Mouse (Mus musculus): Measurements from ENCODE around the gene 4930432M17Rik.

4930432M17Rik gene

DNA sequence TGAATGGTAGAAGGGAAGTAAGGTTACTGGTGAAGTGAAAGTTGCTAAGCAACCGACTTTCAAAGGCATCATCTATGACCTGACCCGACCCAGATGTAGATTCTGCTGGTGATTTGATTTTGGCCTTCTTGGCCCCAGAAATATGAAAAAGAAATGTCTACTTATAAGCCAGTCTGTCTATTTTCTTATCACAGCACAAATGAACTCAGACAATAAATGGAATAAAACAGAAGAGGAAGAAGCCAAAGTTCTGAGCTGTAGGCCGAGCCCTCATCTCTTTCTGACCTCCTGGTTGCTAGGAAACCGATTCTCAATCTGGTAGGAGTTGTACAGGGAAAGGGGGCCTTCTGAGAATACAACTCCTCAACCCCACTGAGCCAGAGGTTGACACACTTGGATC, at the start of gene 4930432M17Rik:
Gene 4930432M17Rik (plus strand): TSS at position 301 of the 400 bp plus-strand sequence.
- DNase-seq (ENCODE audit: low read depth, low spot score): no peak

DNA sequence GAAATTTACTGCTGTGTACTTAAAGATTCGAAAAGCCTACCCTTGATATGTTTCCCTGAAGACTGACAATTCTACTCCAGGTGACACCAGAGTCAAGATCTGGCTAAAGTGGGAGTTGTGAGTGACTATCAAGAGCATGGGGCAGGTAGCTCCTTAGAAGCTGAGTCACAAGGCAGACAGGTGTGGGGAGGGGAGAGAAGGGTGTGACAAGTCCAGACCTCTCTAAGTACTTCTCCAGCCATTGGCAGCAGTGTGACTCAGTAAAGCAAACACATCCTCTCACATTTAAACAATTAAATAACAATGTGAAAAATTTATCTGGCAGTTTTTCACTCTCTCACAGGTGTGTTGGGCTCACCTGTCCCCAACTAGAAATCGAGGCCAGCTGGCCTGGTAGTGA, 44.9 kb upstream of the 4930432M17Rik start:
- DNase-seq (ENCODE audit: low read depth, low spot score): no peak

DNA sequence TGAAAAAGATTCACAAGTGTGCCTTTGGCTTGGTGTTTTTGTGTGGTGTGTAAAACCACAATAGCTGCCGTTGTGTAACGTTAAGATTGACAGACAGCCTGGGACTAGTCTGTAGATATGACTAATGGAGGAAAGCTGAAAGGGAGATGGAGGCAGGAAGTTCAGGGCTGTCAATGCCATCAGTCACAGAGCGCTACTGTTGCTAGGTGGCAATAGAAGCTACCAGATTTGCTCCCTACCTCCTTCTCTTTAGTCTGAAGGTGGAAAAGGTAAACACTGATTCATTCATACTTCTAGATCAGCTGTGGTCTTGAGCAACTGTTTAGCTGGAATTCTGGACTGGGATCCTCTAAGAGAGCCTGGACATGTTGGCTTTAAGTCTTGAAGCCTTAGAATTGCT, 44.3 kb upstream of the 4930432M17Rik start:
- no peak for DNase-seq (ENCODE audit: low read depth, low spot score)

DNA sequence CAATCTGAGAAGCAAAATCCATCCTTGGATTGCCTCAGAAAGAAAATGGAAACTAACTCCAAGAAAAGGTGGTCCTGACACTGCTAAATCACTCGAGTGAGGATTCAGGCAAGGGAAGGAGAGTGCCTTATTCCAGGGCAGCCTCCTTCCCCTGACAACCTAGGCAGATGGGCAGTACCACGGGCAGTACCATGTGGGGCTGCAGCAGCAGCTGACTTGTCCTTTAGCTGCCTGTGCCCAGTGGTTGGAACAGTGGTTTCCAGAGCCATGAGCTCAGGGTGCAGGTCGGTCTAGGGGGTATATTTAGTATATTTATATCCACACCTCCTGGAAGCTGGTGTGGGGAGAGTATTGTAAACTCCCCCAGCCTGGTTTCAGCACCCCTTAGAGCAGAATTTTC, 42.3 kb upstream of the 4930432M17Rik start:
- DNase-seq (ENCODE audit: low read depth, low spot score): no peak

DNA sequence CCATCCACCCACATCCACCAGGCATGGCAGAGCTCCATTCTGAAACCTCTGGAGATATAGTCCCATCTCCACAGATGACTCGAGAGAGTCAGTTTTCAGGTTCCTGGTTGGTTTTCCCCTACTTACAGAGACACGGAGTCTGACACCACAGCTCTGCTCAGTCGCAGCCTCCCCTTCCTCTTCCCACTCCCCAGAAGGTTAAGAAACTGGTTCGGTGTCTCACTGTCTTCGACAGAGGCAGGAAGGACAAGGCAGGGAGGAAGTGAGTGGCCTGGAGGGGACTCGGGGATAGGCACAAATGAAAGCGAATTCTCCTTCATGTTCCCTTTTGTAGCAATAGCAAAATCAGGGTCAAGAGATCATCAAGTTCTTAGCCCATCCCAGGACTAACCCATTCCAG, 39.9 kb upstream of the 4930432M17Rik start:
- DNase-seq (ENCODE audit: low read depth, low spot score): no peak

DNA sequence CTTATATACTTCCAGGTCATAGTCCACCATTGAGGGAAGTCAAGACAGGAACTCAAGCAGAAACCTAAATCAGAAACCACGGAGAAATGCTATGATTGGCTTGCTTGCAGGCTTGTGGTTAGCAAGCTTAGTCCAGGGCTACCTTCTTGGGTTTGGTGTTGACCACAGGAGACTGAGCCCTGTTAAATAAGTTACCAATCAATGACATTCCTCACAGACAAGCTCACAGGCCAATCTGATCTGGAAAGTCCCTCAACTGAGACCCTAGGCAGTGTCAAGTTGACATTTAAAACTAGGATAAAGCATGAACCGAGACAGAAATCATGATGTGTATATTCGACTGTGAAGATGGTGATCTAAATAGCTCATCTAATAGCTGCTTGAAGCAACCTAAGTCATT, 35.6 kb upstream of the 4930432M17Rik start:
- no peak for DNase-seq (ENCODE audit: low read depth, low spot score)

DNA sequence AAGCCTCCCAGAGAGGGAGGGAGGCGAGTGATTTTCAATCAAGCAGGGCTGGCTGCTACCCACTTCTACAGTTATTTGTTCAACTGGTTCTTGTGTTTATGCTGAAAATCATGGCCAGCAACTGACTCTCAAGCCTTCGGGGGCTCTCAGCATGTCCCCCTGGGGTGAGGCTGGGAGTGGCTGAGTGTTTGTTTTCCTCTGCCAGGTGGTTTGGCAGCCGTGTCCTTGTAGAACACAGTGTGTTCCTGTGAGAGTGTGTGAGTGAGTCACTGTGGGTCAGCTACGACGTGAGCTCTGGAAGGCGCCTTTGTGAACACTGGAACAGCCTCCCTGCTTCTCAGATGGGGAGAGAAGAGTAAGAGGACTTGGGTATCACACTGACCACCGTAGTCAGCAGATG, 35.1 kb upstream of the 4930432M17Rik start:
- no peak for DNase-seq (ENCODE audit: low read depth, low spot score)

DNA sequence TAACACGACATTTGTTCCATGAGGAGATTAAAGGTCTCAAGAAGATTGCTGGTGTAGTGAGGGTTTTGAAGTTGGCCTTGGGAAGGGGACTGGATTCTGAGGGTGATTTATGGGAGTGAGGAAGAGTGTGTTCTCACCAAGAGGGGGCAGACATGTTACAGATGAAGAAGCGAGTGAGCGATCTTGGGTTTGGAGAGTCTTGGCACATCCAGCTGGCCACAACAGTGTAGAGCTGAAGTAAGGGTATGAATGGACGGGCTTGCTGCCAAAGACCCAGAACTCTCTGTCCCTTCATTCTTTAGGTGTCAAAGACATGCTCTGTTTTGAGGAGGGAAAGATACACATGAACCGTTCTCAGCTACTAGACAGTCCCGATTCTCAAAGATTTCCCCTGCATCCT, 34.2 kb upstream of the 4930432M17Rik start:
- DNase-seq (ENCODE audit: low read depth, low spot score): no peak

DNA sequence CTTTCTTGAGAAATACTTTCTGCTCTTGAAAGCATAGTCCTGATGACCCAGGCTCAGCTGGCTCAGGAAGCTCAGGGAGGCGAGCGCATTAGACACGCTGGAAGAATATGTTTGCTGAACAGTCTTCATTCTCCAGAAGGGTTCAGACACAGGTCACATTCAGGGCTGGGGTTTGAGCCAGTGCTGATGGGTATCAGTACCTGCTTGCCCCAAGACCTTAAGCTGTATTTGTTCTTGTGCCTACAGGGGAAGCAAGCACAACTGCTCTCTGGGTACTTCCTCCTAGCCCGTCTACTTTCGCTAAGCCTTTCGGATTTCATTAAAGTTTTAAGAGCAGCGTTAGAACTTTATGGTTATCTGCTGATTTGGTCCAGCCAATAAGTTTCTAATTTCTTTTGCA, 33.8 kb upstream of the 4930432M17Rik start:
- no peak for DNase-seq (ENCODE audit: low read depth, low spot score)

DNA sequence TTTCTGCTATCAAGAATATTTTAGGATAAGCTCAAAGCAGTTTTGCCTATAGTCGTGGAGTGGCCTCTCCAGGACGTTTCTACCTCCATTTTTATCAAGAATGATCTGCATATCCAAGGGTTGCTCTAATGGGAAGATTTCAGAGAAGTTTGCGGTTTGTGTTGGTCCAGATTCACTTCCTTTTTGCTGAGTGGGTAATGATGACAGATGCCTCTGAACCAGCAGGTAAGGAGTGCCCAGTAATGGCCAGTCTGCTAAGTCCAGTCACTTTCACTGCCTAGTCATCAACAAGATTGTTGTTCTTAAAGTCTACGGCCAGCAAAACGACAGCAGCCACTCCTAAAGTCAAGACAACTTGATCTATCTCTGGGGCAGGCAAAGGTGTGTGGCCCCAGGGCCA, 32.8 kb upstream of the 4930432M17Rik start:
- no peak for DNase-seq (ENCODE audit: low read depth, low spot score)

DNA sequence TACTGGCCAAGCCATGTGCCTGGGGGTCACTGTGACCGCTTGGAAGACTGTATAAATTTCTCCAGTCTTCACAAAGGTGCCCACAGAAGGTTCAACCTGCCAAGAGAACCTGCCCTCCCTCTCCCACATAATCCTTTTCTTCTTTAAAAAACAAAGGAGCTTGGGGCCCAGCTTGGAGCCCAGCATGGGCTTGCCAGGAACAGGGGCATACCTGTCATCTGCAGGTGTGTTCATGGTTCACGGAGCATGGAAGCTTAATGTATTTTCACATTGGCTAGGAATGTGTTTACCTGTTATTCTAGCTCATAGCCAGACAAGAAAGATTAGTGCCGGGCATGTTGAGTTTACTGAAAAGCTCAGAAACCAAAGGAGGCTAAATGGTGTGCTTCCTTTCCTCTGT, 32.3 kb upstream of the 4930432M17Rik start:
- no peak for DNase-seq (ENCODE audit: low read depth, low spot score)

DNA sequence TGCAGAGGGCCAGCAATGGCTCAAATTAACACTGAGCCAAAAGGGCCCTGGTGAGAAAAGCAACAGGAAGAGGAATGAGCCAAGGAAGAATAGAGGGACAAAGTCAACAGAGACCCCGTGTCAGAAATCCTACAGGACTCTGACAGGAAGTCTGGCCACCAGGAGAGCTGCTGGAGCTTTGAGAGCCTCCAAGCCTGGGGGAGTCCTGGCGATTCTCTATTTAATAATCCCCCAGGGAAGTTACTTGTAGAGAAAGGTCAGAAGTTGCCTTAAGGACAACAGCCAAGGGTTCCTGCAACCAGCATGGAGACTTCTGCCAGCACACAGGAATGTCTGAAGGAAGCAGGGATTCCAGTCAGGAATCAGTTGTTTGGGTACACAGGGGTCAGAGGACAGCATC, 30.0 kb upstream of the 4930432M17Rik start:
- DNase-seq (ENCODE audit: low read depth, low spot score): no peak

DNA sequence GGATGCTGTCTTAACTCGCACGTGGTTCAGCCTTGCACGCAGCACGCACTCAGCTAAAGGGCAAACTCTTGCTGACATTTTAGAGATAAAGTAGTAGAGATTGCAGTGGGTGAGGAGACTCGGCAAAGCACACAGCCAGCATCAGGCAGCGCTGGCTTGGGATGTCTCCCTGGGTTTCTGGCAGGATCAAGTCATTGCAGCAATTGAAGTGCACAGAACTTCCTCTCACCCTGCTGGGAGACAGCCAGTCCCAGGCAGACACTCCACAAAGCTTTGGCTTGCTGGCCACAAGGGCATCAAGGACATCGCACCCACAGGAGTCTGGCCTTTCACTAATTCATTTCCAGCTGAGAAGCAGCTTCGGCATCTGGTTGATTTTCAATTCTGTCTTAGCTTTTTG, 27.3 kb upstream of the 4930432M17Rik start:
- DNase-seq (ENCODE audit: low read depth, low spot score): no peak

DNA sequence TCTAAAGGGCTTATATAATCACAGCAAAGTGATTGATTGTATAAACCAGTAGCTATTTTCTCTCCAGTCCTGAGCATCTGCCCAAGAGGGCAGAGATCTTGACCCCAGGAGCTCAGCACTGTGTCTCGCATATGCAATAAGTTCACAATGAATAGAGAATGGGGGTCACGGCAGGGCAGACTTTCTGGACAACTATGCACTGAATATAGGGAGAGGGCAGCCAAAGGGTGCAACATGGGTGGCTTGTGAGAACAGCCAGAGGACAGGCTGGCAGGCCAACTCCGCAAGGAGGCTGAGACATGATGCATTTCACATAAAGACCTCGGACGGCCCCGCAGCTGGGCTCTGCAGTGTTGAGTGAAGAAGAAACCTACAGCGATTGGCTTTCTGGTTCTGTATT, 25.1 kb upstream of the 4930432M17Rik start:
- no peak for DNase-seq (ENCODE audit: low read depth, low spot score)

DNA sequence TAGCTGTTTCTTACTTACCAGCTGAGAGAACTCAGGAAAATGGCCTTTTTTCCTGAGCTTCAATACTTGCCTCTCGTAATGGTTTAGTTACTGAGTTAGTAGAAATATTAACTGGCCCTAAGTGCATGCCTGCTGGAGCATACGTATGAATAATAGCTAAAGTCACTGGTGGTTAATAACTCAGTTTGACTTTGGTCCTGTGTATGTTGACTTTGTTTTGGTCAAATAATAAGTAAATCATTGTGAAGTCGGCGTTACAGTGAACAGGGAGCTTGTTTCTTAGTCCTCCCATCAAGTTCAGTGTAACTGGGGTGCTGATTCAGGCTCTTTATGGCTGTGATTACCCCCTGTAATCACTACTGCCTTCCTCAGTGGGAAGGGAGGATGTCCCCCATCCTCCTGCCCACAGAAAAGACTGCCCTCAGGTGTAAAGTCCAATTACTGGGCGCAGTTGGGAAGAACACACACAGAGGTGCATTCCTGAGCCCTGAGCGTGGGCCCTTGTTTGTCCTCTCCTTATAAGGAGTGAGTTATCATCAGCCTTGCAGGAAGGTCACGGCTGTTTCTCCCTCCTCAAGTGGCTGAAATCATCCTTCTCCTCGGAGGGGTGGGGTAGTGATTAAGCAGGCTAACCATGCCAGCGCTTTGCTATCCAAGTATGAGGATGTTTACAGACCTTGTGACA, 24.1 kb upstream of the 4930432M17Rik start:
- DNase-seq (ENCODE audit: low read depth, low spot score): no peak

DNA sequence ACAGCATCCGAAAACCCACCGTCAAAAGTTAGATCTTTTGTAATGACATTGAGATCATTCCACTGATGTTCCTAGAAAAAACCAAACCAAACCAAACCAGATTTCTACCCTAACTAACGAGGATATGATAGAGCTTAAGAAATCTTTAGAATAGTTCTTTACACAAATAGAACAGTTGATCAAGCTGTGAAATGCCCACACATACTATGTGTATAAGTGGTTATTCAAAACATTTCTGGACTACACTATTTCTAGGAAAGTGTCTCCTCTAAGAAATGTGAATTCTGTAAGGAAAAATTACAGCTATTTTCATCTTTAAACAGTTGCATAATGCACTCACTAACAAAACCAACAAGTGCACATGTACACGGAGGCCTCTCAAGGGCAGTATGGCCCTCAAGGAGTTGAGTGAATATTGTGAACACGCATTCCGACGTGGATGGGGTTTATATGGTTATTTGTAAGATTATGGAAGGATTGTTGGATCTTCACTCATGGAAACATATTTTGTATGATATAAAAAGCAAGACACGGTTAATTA, 22.3 kb upstream of the 4930432M17Rik start:
- no peak for DNase-seq (ENCODE audit: low read depth, low spot score)

DNA sequence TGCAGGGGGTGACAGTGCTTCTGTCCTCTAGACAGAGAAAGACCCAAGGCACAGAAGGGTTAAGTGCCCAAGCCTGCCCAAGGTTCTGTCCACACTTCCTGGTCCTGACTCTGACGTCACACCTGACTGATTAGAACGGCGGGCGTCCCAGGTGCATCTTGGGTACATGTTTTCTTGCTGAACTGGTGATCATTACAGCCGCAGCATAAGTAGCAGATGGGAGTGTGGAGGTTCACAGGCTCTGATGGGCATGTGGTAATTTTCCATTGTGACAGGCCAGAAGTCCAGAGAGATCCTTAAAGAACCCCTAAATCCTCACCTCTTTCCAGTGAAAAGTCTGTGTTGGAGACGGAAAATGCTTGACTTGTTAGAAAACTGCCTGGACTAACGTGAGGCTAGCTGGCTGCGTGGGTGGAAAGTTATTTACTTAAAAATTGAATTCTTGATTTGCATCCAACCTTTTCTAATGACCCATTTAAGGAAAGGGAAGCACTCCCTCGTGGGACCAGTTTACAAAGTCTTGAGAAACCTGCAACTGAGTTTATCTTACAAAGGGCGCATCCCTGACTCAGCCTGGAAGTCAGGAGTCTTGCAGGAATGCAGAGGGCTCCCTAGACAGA, 20.4 kb upstream of the 4930432M17Rik start:
- no peak for DNase-seq (ENCODE audit: low read depth, low spot score)

DNA sequence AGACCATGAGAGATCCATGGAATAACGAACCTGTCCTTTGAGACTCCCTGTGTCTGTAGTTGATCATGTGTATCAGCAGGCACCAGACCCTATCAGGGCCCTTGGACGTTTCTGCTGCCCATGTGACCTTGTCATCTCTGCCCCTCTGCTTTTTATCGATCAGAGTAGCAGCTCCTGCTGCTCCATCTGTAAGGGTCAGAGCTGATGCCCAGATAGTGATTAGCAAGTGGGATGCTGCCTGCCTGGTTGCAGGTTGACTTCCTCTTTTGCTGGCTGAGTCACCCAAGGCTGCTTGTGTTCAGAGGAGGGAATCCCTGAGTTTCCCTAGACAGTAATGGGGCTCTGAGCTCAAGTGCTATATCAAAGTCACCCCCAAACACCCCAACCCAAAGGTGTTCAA, 18.9 kb upstream of the 4930432M17Rik start:
- no peak for DNase-seq (ENCODE audit: low read depth, low spot score)

DNA sequence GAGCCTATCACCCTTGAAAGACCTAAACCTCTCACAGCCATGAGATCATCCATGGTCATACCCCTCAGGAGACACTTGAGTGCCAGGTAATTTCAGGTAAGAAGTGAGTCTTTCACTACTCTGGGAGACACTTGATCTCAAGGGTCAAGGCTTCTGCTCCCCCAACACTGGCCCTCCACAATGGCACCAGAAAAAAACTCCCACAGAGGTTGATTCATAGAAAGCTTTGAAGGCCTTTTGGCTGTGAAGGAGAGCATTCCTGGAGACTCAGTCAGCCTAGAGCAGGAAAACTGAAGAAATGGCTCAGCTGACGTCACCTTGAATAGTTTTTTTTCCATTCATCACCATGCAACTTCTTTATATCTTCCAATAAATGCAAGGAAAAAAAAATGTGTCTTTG, 18.4 kb upstream of the 4930432M17Rik start:
- no peak for DNase-seq (ENCODE audit: low read depth, low spot score)

DNA sequence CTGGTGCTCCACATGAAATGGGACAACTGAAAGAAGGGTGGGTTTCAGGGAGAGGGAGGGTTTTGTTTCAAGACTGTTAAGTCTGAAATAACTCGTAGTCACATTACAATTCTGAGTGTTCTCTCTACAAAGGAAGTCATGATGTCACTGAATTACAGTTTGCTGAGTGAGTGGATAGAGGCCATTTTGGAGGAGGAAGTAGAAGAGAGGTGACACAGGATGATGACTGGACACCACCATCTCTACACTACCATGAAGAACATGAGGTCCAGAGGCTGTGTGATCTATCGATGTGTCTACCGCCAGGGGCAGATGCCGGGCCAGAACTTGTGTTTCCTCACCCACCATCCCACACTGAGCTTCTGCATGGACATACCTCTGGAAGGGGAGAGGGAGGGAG, 13.6 kb upstream of the 4930432M17Rik start:
- no peak for DNase-seq (ENCODE audit: low read depth, low spot score)

DNA sequence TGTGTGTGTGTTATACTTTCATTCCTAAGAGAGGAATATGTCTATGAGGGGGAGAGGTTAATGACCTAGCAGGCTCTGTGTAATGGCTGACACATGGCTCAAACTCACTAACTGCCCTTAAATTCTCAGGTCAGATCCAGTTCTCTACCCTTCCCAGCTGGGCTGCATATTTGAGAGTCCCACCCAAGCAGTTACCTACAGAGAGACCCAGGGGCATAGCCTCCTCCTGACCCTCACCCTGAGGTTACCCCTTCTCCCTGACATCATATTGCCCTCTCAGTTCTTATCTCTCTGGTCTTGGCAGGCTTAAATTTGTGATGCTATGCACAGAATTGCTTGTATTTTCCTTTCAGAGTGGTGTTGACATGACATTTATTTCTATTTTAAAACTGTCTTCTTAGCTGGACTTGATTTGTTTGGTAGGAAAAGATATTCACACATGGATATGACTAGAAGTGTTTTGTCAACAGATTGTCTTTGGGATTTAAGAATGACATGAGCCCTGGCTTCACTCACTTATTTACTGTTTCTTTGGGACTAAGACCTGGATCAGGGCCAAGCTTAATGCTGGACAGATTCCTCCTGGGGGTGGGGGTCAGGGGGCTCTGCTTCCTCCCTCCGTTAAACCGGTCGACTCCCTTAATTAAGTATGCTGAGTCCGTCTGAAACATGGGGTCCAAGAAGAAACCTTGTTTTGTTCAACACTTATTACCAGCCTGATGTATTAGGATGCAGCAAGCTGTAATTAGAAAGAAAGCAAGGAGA, 7.7 kb upstream of the 4930432M17Rik start:
- DNase-seq (ENCODE audit: low read depth, low spot score): no peak

DNA sequence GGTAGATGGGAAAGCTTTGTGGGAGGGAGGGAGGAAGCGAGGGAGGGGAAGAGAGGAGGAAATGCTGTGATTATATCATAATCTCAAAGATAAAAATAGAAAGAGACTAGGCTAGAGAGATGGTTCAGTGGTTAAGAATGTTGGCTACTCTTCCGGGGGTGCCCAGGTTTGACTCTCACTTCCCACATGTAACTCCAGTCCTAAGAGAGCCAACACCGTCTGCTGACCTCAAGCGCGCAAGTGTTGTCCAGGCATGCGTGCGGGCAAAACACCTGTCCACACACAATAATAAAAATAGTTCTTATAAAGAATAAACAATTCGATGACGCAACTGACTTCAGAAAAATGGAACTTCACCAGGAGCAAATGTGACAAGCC, 7.1 kb upstream of the 4930432M17Rik start:
- no peak for DNase-seq (ENCODE audit: low read depth, low spot score)

Data from embryo, embryonic 11.5 days (tissue).